Mouse (Mus musculus) limb, embryonic 14.5 days (tissue): ENCODE results near the gene Fhod1. TPM values are rescaled to one million over a fixed set of nuclear protein-coding genes. Genes with fewer than 3 reads are reported as not detected.
A peak's percentile ranks its signal among the peaks of the same experiment; 100 is the strongest.

Experiments used
- ATAC-seq: fragments of 200-750 bp; cut with Nextera tagmentation; 2 replicates; pipeline ENCODE4 v1.8.0; 2017; ENCODE audit warnings: low read depth, moderate number of reproducible peaks, moderate TSS enrichment; ENCODE audit not compliant: low FRiP score
- DNase-seq: peaks from one replicate; pipeline ENCODE4 v3.0.0-alpha.2; 2015; ENCODE audit warnings: low spot score
- H3K27ac ChIP-seq: fragments of 300-500 bp; sonication (generic); replicated peaks from 2 replicates; pipeline ENCODE4 v1.5.1; 2014; ENCODE audit warnings: low read depth, mild to moderate bottlenecking, low read length, moderate library complexity, mixed read lengths
- H3K27me3 ChIP-seq: fragments of 300-500 bp; sonication (generic); 2 replicates; pipeline ENCODE4 v1.6.1; 2014; ENCODE audit warnings: low read length, mixed read lengths; ENCODE audit not compliant: control insufficient read depth, insufficient read depth
- H3K36me3 ChIP-seq: fragments of 300-500 bp; sonication (generic); 2 replicates; pipeline ENCODE4 v1.6.1; 2014; ENCODE audit warnings: mild to moderate bottlenecking, low read length, moderate library complexity, mixed read lengths; ENCODE audit not compliant: control insufficient read depth, insufficient read depth
- H3K4me1 ChIP-seq: fragments of 300-500 bp; sonication (generic); 2 replicates; pipeline ENCODE4 v1.6.1; 2014; ENCODE audit warnings: antibody characterized with exemption, low read length, mixed read lengths; ENCODE audit not compliant: control insufficient read depth, insufficient read depth
- H3K4me2 ChIP-seq: fragments of 300-500 bp; sonication (generic); replicated peaks from 2 replicates; pipeline ENCODE4 v1.6.1; 2014; ENCODE audit warnings: low read depth, mild to moderate bottlenecking, low read length, moderate library complexity; ENCODE audit not compliant: severe bottlenecking
- H3K4me3 ChIP-seq: fragments of 300-500 bp; sonication (generic); replicated peaks from 2 replicates; pipeline ENCODE4 v1.5.1; 2014; ENCODE audit warnings: low read length
- H3K9ac ChIP-seq: fragments of 300-500 bp; sonication (generic); 2 replicates; pipeline ENCODE4 v1.6.1; 2014; ENCODE audit warnings: mild to moderate bottlenecking, low read depth, low read length, moderate library complexity; ENCODE audit not compliant: severe bottlenecking
- H3K9me3 ChIP-seq: fragments of 300-500 bp; sonication (generic); 2 replicates; pipeline ENCODE4 v1.6.1; 2016; ENCODE audit warnings: low read length; ENCODE audit not compliant: control insufficient read depth
- POLR2A ChIP-seq: fragments of 200-500 bp; IDR thresholded peaks from 2 replicates; pipeline ENCODE4 v1.8.0; 2012; ENCODE audit warnings: inconsistent platforms, mild to moderate bottlenecking, moderate library complexity, borderline replicate concordance; ENCODE audit not compliant: insufficient read depth, insufficient read length; ENCODE audit errors: extremely low read depth
- WGBS: fragments of 180-500 bp; shearing (Covaris S2); extraction: QIAGEN DNeasy Blood & Tissue Kit; methylation state at CpG from one replicate; pipeline ENCODE4 v1.1.7; 2014; 5-methylcytosine and 5-hydroxymethylcytosine counted together
- polyA plus RNA-seq, 2 experiments: library from polyadenylated mRNA; depleted of rRNA in 1 of 2; stranded (reverse) in 1 of 2; unstranded in 1 of 2; fragments of >200 nt; fragmentation: Nextera tagmentation in 1 of 2; extraction: Ambion mirVana in 1 of 2; gene quantifications; 2 replicates each; pipeline versions ENCODE4 v1.2.1 to v1.2.3; 2012 to 2014

Gene Fhod1
- polyA plus RNA-seq, 2 experiments, result 2.7 to 24.4 TPM

GRCm38 (mm10) chr8:105326968-105327367 lies 20.8 kb downstream of the Fhod1 start:
- peak overlapping the region; percentile 77 for H3K9ac ChIP-seq
- no peaks in the 10 kb centered on the region for H3K9me3 ChIP-seq
- DNase-seq (no peak), ATAC-seq (no peak)
- peaks cover 48% of the 10 kb centered on the region for H3K36me3 ChIP-seq
- TF ChIP-seq POLR2A, result no peak
- H3K4me3 ChIP-seq, result peak overlapping the region; percentile 86
- H3K27ac ChIP-seq, result peak overlapping the region; percentile 79; the same call in 1 of the 2 replicates
- H3K27me3 ChIP-seq, result no peaks in the 10 kb centered on the region
- H3K4me1 ChIP-seq, result peaks cover 14% of the 10 kb centered on the region
- peak overlapping the region; percentile 87 for H3K4me2 ChIP-seq
- 37% methylated on average over 6 of the region's 6 CpGs for WGBS

- Histone ChIP-seq H3K27me3 (no peaks in the 10 kb centered on the region), H3K36me3 (peaks cover 47% of the 10 kb centered on the region), H3K4me3 (peak within 1 kb of the TSS; percentile 86), H3K9me3 (no peaks in the 10 kb centered on the region), H3K4me2 (peak within 1 kb of the TSS; percentile 87), H3K9ac (peak within 1 kb of the TSS; percentile 77), H3K4me1 (peaks cover 14% of the 10 kb centered on the region), H3K27ac (peak within 1 kb of the TSS; percentile 79)
- peak; percentile 76; the same call in 1 of the 2 replicates for TF ChIP-seq POLR2A
- under 1% methylated on average over 36 of the region's 36 CpGs for WGBS
- DNase-seq, result peak; percentile 95
- peak; percentile 96 for ATAC-seq
Measured at GRCm38 (mm10) chr8:105326141-105326672, 21.5 kb downstream of the Fhod1 start, which contains the start of the genes Lrrc29 and Tmem208. Gene Lrrc29 (minus strand): TSS chr8:105326278. Gene Tmem208 (plus strand): TSS chr8:105326354.

DNA sequence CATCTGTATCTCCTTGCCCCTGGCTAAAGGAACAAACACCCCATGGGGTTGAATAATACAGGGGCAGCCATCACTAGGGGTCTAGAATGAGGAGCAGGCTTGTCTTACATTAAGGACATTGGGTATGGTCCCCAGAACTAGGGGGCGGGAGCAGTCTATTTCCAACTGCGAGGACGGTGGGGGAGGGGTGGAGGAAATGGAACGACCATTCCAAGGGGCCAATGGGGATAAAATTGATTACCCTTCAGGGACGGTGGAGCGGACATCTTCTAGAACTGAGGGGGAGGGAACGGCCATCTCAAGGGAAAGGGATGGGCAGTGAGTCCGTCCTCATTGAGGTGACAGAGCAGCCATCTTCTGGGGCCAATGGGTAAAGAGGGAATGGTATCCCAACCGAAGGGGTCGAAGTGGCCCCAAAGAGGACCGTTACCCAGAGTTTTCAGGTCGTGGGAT lies 22.1 kb downstream of the Fhod1 start:
- peak overlapping the region; percentile 58; the same call in 1 of the 2 replicates for H3K27ac ChIP-seq
- 2% methylated on average over 12 of the region's 12 CpGs for WGBS
- ATAC-seq, result peak; percentile 58

GRCm38 (mm10) chr8:105323183-105323582 lies 24.6 kb downstream of the Fhod1 start:
- peaks cover 14% of the 10 kb centered on the region for H3K4me1 ChIP-seq
- ATAC-seq (no peak), DNase-seq (no peak)
- no peaks in the 10 kb centered on the region for H3K27me3 ChIP-seq
- H3K36me3 ChIP-seq, result peaks cover 32% of the 10 kb centered on the region
- H3K27ac ChIP-seq, result no peak overlapping the region
- H3K9ac ChIP-seq, result no peak overlapping the region
- no peaks in the 10 kb centered on the region for H3K9me3 ChIP-seq
- H3K4me2 ChIP-seq, result no peak overlapping the region
- no peak overlapping the region for H3K4me3 ChIP-seq
- 91% methylated on average over 4 of the region's 4 CpGs for WGBS
- TF ChIP-seq POLR2A, result no peak

More for the DNA sequence above, 22.1 kb downstream of the Fhod1 start:
- no peaks in the 10 kb centered on the region for H3K9me3 ChIP-seq
- peak overlapping the region; percentile 77 for H3K9ac ChIP-seq
- H3K4me2 ChIP-seq, result peak overlapping the region; percentile 85
- no peaks in the 10 kb centered on the region for H3K27me3 ChIP-seq
- no peak for TF ChIP-seq POLR2A
- H3K4me3 ChIP-seq, result peak overlapping the region; percentile 86
- peaks cover 14% of the 10 kb centered on the region for H3K4me1 ChIP-seq
- no peak for DNase-seq
- H3K36me3 ChIP-seq, result peaks cover 42% of the 10 kb centered on the region

- ATAC-seq (no peak), DNase-seq (no peak)
- no peaks in the 10 kb centered on the region for H3K9me3 ChIP-seq
- no peak overlapping the region for H3K27ac ChIP-seq
- no peaks in the 10 kb centered on the region for H3K4me1 ChIP-seq
- no peaks in the 10 kb centered on the region for H3K27me3 ChIP-seq
- 80% methylated on average over 11 of the region's 11 CpGs for WGBS
- H3K4me2 ChIP-seq, result no peak overlapping the region
- TF ChIP-seq POLR2A, result no peak
- peaks cover 55% of the 10 kb centered on the region for H3K36me3 ChIP-seq
- no peak overlapping the region for H3K4me3 ChIP-seq
- no peak overlapping the region for H3K9ac ChIP-seq
Measured at GRCm38 (mm10) chr8:105318662-105319190, 29.0 kb downstream of the Fhod1 start.
